Mouse (Mus musculus) embryo, embryonic 9.5 days (tissue): ENCODE data around the gene BC017158.
A peak's percentile ranks its signal among the peaks of the same experiment; 100 is the strongest.

Experiments used
- DNase-seq: peaks from one replicate; pipeline ENCODE4 v3.0.0-alpha.2; 2017; ENCODE audit errors: extremely low spot score

BC017158 gene

GRCm38 (mm10) chr7:128309216-128309615, 11.2 kb upstream of the BC017158 start:
- no peak for DNase-seq

- DNase-seq, result no peak
These were observed 9.9 kb upstream of the BC017158 start for GRCm38 (mm10) chr7:128307851-128308250.

DNA sequence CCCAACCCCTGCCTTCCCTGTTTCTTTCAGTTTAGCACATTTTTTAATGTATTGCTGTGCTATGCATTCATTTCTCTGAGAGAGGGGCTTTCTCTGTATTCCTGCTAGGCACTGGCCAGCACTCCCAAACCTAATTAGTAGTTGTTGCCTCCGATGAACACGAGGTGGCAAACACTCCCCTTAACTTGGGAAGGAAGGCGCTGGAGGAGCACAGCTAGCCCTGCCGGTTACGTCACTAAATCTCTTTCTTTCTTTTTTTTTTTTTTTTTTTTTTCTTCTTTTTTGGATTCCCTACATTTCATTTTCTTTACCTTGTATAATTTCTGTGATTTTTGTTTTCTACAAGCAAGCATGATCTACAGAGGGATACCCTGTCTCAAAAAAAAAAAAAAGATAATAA, 6.9 kb upstream of the BC017158 start:
- no peak for DNase-seq

GRCm38 (mm10) chr7:128304198-128304597, 6.2 kb upstream of the BC017158 start:
- no peak for DNase-seq

GRCm38 (mm10) chr7:128302151-128302550, 4.2 kb upstream of the BC017158 start:
- DNase-seq, result no peak

DNA sequence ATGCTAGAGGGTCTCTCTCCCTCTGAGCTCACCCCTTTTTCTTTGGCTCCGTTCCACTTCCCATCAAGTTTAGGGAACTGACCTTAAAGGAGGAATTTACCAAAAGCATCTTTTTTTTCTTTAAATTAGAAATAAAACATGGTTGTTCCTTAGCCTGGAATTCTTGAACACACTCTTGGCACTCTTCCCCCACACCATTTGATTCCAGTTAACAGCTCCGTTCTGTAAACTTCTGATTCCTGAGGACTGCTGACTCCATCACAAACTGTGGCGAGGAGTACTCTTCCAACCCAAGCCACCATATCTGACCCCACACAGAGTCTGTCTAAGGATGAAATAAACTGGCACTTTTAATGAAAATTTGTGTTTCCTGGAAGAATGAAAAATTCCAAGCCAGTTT, 3.0 kb upstream of the BC017158 start:
- DNase-seq, result no peak

GRCm38 (mm10) chr7:128298481-128299342, 742 bp upstream of the BC017158 start:
- DNase-seq, result no peak

GRCm38 (mm10) chr7:128297291-128297616, 716 bp downstream of the BC017158 start:
- no peak for DNase-seq

GRCm38 (mm10) chr7:128296514-128296913, 1.5 kb downstream of the BC017158 start:
- DNase-seq, result no peak

GRCm38 (mm10) chr7:128294785-128295184, 3.2 kb downstream of the BC017158 start:
- DNase-seq, result no peak

DNA sequence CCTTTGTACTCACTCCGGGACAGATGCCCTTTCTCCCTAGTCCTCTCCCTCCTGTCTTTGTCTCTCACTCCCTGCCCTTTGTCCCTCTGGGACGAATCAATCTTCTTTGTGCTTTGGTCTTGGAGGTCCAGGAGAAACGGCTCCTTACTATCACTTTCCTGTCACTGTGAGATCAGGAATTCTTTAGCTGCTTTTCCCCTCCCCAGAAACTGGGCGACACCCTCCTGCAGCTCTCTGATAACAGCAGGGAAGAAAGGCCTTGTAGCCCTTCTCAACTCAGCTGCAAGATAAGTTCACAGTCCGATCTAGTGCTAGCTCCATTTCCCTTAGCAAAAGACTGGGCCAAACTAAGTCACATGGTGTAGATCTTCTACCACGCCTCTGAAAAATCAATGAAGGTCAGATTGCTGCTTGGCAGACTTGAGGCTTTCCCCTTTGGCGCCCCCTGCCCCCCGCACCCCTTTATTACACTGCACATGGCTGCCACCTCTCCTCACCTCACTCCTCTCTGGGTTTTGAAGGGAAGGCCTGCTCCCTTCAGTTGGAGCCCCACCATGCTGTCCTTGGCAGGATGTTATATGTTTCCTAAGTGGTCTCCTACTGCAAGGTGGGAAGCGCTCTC, 8.9 kb downstream of the BC017158 start:
- DNase-seq, result peak; percentile 57

DNA sequence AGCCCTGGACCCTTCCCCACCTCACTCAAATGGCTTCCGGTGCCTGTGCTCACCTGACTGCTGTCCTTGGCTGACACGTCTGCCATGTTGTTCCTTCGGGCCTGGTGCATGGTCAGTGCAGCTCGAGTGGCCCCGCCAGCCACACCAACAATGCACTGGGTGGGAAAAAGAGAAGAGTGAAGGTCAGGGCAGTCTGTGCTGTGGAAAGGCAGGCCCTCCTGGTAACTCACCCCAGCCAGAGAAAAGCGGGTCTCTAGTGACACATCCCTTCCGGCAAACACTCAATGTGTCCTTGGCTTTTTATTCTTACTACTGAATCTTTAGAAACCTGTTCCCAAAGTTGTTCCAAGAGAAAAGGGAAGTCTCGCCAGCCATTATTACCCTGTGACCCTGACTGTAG, 12.9 kb downstream of the BC017158 start:
- no peak for DNase-seq

- DNase-seq, result no peak
These were observed 13.9 kb downstream of the BC017158 start for GRCm38 (mm10) chr7:128284047-128284446.

DNA sequence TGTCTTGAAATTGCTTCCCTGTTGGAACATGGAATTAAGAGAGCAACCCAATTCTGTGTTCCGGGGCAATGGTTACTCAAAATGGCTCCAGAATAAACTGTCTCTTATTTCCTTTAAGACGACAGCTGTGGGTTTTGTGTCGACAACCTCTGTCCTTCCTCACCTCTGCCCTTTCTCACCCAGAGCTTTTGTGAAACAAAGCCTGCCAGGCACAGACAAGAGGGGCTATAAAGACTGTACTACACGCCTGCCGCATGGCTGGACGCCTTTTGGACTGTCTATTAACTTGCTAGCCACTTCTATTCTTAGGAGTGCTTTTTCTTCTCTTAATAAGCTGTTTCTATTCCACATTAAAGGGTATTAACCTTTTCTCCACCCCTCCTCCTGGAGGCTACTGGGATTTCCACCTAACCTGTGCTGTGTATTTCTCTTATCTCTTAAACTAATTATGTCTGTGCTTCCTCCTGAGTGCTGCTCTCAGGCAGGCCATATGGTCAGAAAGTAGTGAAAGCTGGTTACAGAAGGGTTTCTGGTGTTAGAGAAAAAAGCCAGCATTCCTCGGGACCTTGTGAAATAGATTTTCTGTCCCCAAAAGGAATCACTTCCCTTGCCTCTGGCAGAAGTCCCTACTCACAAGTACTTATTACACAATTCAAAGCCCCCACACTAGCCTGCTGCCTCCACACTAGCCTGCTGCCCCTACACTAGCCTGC, 15.3 kb downstream of the BC017158 start:
- peak; percentile 72 for DNase-seq

GRCm38 (mm10) chr7:128281765-128282164, 16.2 kb downstream of the BC017158 start:
- no peak for DNase-seq

DNA sequence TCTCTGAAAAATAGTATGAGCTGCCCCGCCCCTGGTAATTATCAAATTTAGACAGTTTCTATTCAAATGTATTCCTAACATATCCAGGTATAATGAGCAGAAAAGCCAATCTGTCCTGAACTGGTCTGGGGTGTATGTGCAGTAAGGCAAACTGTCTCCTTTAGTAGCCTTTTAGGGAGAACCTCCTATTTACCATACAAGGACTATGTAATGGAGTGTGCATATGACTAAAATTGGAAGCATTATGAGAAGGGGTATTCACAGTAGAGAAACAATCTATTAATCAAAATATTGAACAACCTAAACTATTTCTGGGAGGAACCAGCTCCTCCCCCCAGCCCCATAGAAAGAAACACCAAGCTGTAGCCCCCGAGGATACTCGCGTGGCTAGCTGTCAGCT, 18.2 kb downstream of the BC017158 start:
- DNase-seq, result no peak

GRCm38 (mm10) chr7:128276051-128276450, 21.9 kb downstream of the BC017158 start:
- no peak for DNase-seq

DNA sequence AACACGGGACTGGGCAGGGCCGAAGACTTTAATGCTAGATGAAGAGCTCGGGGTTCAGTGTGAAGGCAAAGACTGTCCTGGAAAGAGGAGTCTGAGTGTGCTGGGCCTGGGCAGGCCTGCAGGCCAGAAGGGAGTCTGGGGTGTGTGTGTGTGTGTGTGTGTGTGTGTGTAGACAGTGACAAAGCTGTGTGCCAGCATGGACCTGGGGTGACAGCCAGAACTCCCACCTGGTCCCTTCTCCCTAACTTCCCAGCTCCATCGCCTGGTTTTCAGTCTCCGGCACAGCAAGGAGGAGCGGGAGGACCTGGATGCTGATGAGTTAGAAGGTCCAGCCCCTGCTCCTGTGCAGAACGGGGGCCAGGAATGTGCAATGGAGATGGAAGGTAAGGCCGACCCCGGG, 26.5 kb downstream of the BC017158 start:
- no peak for DNase-seq

DNA sequence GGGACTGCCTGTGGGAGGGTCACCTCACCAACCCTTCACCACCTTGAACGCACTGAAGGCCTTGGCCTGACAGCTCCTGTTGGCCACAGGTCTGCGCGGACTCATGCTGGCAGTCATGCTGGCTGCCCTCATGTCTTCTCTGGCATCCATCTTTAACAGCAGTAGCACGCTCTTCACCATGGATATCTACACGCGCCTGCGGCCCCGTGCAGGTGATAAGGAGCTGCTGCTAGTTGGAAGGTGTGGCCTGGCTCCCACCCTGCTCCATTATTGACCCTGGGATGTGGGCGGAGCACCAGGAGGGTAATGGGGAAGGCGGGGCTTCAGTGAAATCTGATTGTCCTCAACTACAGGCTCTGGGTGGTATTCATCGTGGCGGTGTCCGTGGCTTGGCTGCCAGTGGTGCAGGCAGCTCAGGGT, 27.5 kb downstream of the BC017158 start:
- no peak for DNase-seq

DNA sequence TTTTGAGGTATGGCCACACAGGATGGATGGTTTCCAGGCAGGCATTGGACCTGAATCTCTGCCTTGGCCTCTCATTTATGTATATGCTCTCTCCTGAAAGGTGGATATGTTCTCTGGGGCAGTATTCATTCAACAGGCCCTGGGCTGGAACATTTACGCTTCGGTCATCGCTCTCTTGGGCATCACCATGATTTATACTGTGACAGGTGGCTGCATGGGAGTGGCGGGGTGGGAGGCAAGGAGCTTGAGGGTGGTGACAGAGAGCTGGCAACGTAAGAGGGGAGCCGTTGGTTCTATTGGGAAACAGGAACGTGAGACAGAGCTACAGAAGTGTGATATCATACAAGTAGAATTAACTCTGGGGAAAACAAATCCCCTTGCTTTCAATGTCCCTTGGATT, 30.2 kb downstream of the BC017158 start:
- no peak for DNase-seq

DNA sequence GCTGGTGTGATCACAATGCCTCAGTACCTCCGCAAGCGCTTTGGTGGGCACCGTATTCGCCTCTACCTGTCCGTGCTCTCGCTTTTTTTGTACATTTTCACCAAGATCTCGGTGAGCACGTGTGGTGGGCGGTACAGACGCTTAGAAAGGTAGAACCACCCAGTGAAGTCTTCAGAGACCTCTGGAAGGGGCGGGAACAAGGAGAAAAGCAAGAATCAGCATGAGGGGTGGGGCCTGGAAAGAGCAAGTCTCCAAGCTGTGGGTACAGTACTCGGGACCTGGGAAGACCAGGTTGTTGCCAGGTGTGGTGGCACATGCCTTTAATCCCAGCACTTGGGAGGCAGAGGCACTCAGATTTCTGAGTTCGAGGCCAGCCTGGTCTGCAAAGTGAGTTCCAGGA, 30.6 kb downstream of the BC017158 start:
- no peak for DNase-seq

DNA sequence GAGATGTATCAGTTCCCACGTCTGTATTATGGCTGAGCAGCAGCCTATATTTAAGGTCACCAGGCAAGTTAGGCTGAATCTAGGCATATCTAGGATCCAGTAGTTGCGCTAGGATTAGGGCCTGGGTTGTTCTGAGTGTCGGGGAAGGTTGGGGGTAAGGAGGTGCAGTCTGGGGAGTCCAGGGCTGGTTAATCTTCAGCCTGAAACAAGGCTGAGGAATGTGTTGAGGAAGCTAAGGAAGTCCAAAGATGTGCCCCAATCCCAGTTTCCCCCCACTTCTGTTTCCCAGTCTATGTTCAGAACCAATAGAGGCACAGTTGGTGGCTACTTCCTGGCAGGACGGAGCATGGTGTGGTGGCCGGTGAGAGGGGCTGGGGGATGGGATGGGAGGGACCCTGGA, 31.9 kb downstream of the BC017158 start:
- DNase-seq, result no peak

- no peak for DNase-seq
These were observed 32.6 kb downstream of the BC017158 start, which contains the start of gene Slc5a2 for GRCm38 (mm10) chr7:128265411-128265810. Gene Slc5a2, plus strand, starts transcription at chr7:128265657.
